Mouse (Mus musculus) midbrain, embryonic 11.5 days (tissue): ENCODE measurements around the gene Nup54. TPM values are rescaled to one million over a fixed set of nuclear protein-coding genes. Genes with fewer than 3 reads are reported as not detected.

Source experiments
- ATAC-seq: fragments of 200-750 bp; cut with Nextera tagmentation; 2 replicates; pipeline ENCODE4 v1.8.0; 2017; ENCODE audit warnings: moderate TSS enrichment, moderate library complexity; ENCODE audit not compliant: low FRiP score
- DNase-seq: peaks from one replicate; pipeline ENCODE4 v3.0.0; 2015; ENCODE audit warnings: low spot score; ENCODE audit errors: missing footprints
- H3K27ac ChIP-seq: fragments of 300-500 bp; sonication (generic); 2 replicates; pipeline ENCODE4 v1.5.1; 2014; ENCODE audit warnings: low read depth, low read length
- H3K27me3 ChIP-seq: fragments of 300-500 bp; sonication (generic); 2 replicates; pipeline ENCODE4 v1.6.1; 2014; ENCODE audit warnings: mild to moderate bottlenecking, low read length, moderate library complexity, mixed read lengths; ENCODE audit not compliant: control insufficient read depth, insufficient read depth
- H3K36me3 ChIP-seq: fragments of 300-500 bp; sonication (generic); 2 replicates; pipeline ENCODE4 v1.6.1; 2014; ENCODE audit warnings: mild to moderate bottlenecking, low read length, moderate library complexity, mixed read lengths; ENCODE audit not compliant: control insufficient read depth, insufficient read depth
- H3K4me1 ChIP-seq: fragments of 300-500 bp; sonication (generic); 2 replicates; pipeline ENCODE4 v1.6.1; 2014; ENCODE audit warnings: low read length; ENCODE audit not compliant: control insufficient read depth, insufficient read depth
- H3K4me2 ChIP-seq: fragments of 300-500 bp; sonication (generic); 2 replicates; pipeline ENCODE4 v1.6.1; 2014; ENCODE audit warnings: mild to moderate bottlenecking, moderate library complexity
- H3K4me3 ChIP-seq: fragments of 300-500 bp; sonication (generic); 2 replicates; pipeline ENCODE4 v1.5.1; 2014; ENCODE audit warnings: low read depth, low read length
- H3K9ac ChIP-seq: fragments of 300-500 bp; sonication (generic); 2 replicates; pipeline ENCODE4 v1.6.1; 2014; ENCODE audit warnings: low read length
- H3K9me3 ChIP-seq: fragments of 300-500 bp; sonication (generic); 2 replicates; pipeline ENCODE4 v1.6.1; 2016; ENCODE audit warnings: low read length; ENCODE audit not compliant: control insufficient read depth
- WGBS: fragments of 180-500 bp; shearing (Covaris S2); extraction: QIAGEN DNeasy Blood & Tissue Kit; methylation state at CpG from one replicate; pipeline ENCODE4 v1.1.7; 2014; 5-methylcytosine and 5-hydroxymethylcytosine counted together
- polyA plus RNA-seq: library from polyadenylated mRNA; unstranded; fragments of >200 nt; fragmentation: Nextera tagmentation; extraction: Ambion mirVana; gene quantifications from 2 replicates; pipeline ENCODE4 v1.2.1, GENCODE M21; 2014

Nup54 gene
- polyA plus RNA-seq, 1 experiment from 2014 or later = 65.6 TPM

DNA sequence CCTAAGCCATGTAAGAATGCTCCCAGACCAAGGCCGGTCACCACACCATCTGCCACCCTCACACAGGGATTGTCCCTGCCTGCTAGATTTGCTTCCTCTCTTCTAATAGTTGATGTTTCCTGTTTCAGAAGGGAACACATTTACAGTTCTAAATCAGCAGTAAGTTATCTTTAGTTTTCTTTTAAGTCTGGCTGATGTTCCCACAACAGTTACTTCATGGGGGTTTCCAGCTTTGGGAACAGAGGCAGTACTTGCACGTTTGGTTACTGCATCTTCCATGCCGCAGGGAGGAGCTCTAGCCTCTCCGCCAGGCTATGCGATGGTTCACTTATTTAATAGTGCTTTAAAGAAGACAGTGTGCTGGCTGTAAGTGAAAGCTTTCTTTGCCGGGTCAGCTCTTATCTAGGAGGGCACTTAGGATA is 60.3 kb downstream of the Nup54 start:
- ATAC-seq (no peak), DNase-seq (peak; percentile 37)
- WGBS = 84% methylated on average over 6 of the region's 6 CpGs
- Histone ChIP-seq H3K27ac (no peak overlapping the region), H3K4me1 (peaks cover 2% of the 10 kb centered on the region; the same call in 1 of the 2 replicates), H3K36me3 (no peaks in the 10 kb centered on the region), H3K4me2 (no peak overlapping the region), H3K4me3 (no peak overlapping the region), H3K9me3 (no peaks in the 10 kb centered on the region), H3K9ac (no peak overlapping the region), H3K27me3 (no peaks in the 10 kb centered on the region)

GRCm38 (mm10) chr5:92372605-92373004 is 62.4 kb downstream of the Nup54 start:
- peaks cover 2% of the 10 kb centered on the region; the same call in 1 of the 2 replicates for H3K4me1 ChIP-seq
- H3K4me3 ChIP-seq = no peak overlapping the region
- 68% methylated on average over 2 of the region's 2 CpGs for WGBS
- no peaks in the 10 kb centered on the region for H3K9me3 ChIP-seq
- DNase-seq (peak; percentile 65), ATAC-seq (no peak)
- no peaks in the 10 kb centered on the region for H3K36me3 ChIP-seq
- H3K27ac ChIP-seq = no peak overlapping the region
- H3K4me2 ChIP-seq = no peak overlapping the region
- H3K27me3 ChIP-seq = no peaks in the 10 kb centered on the region
- no peak overlapping the region for H3K9ac ChIP-seq

GRCm38 (mm10) chr5:92371361-92371976 is 63.5 kb downstream of the Nup54 start:
- no peaks in the 10 kb centered on the region for H3K27me3 ChIP-seq
- H3K4me3 ChIP-seq = no peak overlapping the region
- 80% methylated on average over 14 of the region's 14 CpGs for WGBS
- peak; percentile 70 for DNase-seq
- no peak overlapping the region for H3K4me2 ChIP-seq
- H3K4me1 ChIP-seq = no peaks in the 10 kb centered on the region
- H3K9me3 ChIP-seq = no peaks in the 10 kb centered on the region
- H3K9ac ChIP-seq = no peak overlapping the region
- no peak overlapping the region for H3K27ac ChIP-seq
- ATAC-seq = peak; percentile 36; the same call in 1 of the 2 replicates
- H3K36me3 ChIP-seq = no peaks in the 10 kb centered on the region

DNA sequence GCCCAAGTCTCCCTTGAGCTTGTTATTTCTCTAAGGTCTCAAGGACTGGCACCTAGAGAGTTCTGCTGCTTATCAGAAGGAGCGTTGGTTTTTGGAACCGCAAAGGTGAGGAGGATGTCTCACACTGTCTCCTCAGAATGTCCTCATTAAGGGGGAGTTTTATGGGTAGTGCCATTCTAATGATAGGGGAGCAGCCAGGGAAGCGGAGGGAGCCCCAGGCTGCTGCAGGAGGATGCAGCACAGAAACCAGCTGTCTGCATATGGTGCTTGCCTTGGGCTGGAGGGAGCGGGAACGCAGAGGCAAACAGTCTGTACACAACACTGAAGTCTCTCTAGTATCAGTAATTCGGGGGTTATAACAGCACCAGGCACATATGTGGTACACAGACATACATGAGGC is 64.1 kb downstream of the Nup54 start:
- ATAC-seq (no peak), DNase-seq (peak; percentile 74)
- no peaks in the 10 kb centered on the region for H3K27me3 ChIP-seq
- no peak overlapping the region for H3K4me3 ChIP-seq
- H3K4me2 ChIP-seq = no peak overlapping the region
- H3K9me3 ChIP-seq = no peaks in the 10 kb centered on the region
- no peaks in the 10 kb centered on the region for H3K4me1 ChIP-seq
- H3K9ac ChIP-seq = no peak overlapping the region
- 90% methylated on average over 6 of the region's 6 CpGs for WGBS
- no peaks in the 10 kb centered on the region for H3K36me3 ChIP-seq
- H3K27ac ChIP-seq = no peak overlapping the region

DNA sequence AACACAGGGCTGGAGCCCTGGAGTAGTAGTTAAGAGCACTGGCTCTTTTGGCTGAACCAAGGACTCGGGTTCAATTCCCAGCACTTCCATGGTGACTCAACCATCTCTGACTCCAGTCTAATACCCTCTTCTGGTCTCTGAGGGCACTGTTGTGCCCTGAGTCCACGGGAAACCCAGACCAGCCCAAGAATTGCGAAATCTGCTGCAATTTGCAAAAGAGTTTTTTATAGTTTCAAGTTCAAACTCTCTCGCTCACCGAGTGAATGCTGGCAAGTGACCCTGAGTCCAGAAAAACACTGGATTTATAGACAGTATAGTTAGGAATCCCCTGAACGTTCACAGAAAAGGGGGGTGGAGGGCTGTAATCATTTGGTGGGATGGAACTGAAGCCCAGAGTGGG is 64.6 kb downstream of the Nup54 start:
- no peak for ATAC-seq
- Histone ChIP-seq H3K4me1 (no peaks in the 10 kb centered on the region), H3K9ac (no peak overlapping the region), H3K36me3 (no peaks in the 10 kb centered on the region), H3K4me3 (no peak overlapping the region), H3K27me3 (no peaks in the 10 kb centered on the region), H3K4me2 (no peak overlapping the region), H3K9me3 (no peaks in the 10 kb centered on the region), H3K27ac (no peak overlapping the region)
- peak; percentile 37 for DNase-seq
- WGBS = 83% methylated on average over 6 of the region's 6 CpGs

DNA sequence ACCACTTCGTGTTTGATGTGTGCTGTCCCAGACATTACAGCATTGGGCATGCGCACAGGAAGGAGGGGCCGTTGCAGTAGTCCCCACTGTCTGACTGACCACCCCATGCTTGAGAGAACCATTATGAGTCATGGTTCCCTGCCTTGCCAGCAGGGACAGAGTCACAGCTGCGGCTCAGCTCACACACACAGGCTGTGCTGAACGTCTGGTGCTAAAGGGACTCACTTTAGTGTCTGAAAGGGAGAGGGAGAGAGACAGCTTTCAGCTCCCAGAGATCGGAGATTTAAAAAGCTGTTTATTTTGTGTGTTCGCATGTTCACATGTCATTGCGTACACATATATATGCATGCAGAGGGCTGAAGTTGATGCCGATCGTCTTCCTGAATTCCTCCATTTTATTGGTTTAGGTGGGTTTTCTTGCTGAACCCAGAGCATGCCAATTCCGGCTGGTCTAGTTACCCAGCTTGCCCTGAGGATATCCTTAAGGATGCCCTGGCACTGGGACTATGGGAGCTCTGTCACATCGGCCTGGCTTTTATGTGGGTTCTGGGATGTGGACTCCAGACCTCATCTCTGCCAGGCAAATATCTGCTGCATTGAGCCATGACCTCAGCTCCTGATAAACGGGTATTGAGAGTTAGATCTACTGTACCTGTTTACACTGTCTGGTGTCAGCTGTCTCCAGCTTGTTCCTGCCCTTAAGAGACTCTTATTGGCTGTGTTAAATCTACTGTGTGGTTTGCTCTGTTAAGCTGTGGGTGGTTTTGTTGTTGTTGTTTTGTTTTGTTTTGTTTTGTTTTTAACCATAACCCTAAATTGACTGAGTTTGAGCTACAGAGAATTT is 65.6 kb downstream of the Nup54 start:
- H3K27ac ChIP-seq = no peak overlapping the region
- no peak overlapping the region for H3K4me3 ChIP-seq
- no peaks in the 10 kb centered on the region for H3K36me3 ChIP-seq
- no peak overlapping the region for H3K9ac ChIP-seq
- H3K4me2 ChIP-seq = no peak overlapping the region
- no peaks in the 10 kb centered on the region for H3K4me1 ChIP-seq
- no peaks in the 10 kb centered on the region for H3K9me3 ChIP-seq
- WGBS = 77% methylated on average over 13 of the region's 13 CpGs
- ATAC-seq (peak; percentile 70), DNase-seq (peak; percentile 82)
- H3K27me3 ChIP-seq = no peaks in the 10 kb centered on the region

- ATAC-seq (no peak), DNase-seq (peak; percentile 45)
- no peak overlapping the region for H3K27ac ChIP-seq
- 86% methylated on average over 10 of the region's 10 CpGs for WGBS
- no peaks in the 10 kb centered on the region for H3K4me1 ChIP-seq
- H3K27me3 ChIP-seq = no peaks in the 10 kb centered on the region
- no peak overlapping the region for H3K4me3 ChIP-seq
- no peaks in the 10 kb centered on the region for H3K9me3 ChIP-seq
- H3K4me2 ChIP-seq = no peak overlapping the region
- H3K9ac ChIP-seq = no peak overlapping the region
- H3K36me3 ChIP-seq = no peaks in the 10 kb centered on the region
These were observed 66.6 kb downstream of the Nup54 start for GRCm38 (mm10) chr5:92368392-92368791.

DNA sequence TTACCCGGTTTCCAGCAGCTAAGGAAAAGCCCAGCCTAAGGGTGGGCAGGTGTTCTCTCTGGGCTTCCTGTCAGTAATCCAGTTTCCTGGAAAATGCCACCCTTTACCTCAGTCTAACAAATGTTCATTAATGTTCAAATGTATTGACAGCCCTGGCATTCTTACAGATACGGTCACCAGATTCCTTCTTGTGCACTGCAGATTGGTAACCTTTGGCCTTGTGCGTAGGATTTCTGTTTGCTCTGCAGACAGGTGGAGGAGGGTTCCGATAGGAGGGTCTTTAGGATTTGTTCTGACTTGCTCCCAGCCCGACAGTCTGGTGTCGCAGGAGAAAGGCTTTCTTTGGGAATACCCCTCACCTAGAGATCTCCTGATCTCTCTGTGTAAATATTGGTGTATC is 68.5 kb downstream of the Nup54 start:
- Histone ChIP-seq H3K27ac (no peak overlapping the region), H3K4me2 (no peak overlapping the region), H3K4me3 (no peak overlapping the region), H3K27me3 (no peaks in the 10 kb centered on the region), H3K4me1 (no peaks in the 10 kb centered on the region), H3K9me3 (no peaks in the 10 kb centered on the region), H3K36me3 (no peaks in the 10 kb centered on the region), H3K9ac (no peak overlapping the region)
- DNase-seq = peak; percentile 72
- no peak for ATAC-seq
- WGBS = 83% methylated on average over 6 of the region's 6 CpGs
